Mouse (Mus musculus) lung, postnatal 10 days (tissue): ENCODE data around the gene Vmn1r178.
"Not testable (repeated sequence)": the region's sequence is repeated elsewhere in the genome, so short reads cannot be mapped to it uniquely, and the experiment has no call there.

Experiments
- DNase-seq: peaks from one replicate; pipeline ENCODE4 v3.0.0; 2021

Vmn1r178 gene

GRCm38 (mm10) chr7:23891709-23892108 lies at the start of gene Vmn1r178:
Gene Vmn1r178, plus strand, starts transcription at chr7:23892009.
- no peak for DNase-seq

GRCm38 (mm10) chr7:23866349-23866748 lies 25.5 kb upstream of the Vmn1r178 start, which contains the start of gene Vmn1r177:
Gene Vmn1r177, minus strand, starts transcription at chr7:23866449.
- not testable (repeated sequence) for DNase-seq

- not testable (repeated sequence) for DNase-seq
These were observed 14.9 kb upstream of the Vmn1r178 start for GRCm38 (mm10) chr7:23876918-23877317.

- DNase-seq, result no peak
These were observed 34.9 kb downstream of the Vmn1r178 start, which contains the start of gene Vmn1r179 for GRCm38 (mm10) chr7:23926678-23927077. Gene Vmn1r179, plus strand, starts transcription at chr7:23926978.
